Mouse (Mus musculus) megakaryocyte, adult 5-6 weeks (primary cell): ENCODE results near the gene Enho. TPM values are rescaled to one million over a fixed set of nuclear protein-coding genes. Genes with fewer than 3 reads are reported as not detected.
A peak's percentile ranks its signal among the peaks of the same experiment; 100 is the strongest.

Experiments
- ATAC-seq: 2 replicates; pipeline ENCODE4 v1.8.0; 2016; ENCODE audit warnings: mild to moderate bottlenecking, inconsistent platforms; ENCODE audit not compliant: poor library complexity, severe bottlenecking
- total RNA-seq, 2 experiments: library from RNA; stranded (forward) in 1 of 2; stranded (reverse) in 1 of 2; fragments of 153-499, 151-499 nt in 1 of 2; fragments of 221-1000, 200-1000 nt in 1 of 2; gene quantifications; 2 replicates each; pipeline versions ENCODE4 v1.2.3 to v1.2.4; 2015 to 2017

Enho gene
- total RNA-seq, 2 experiments from 2014 or later: not detected

GRCm38 (mm10) chr4:41664533-41664932, 24.4 kb upstream of the Enho start:
- no peak for ATAC-seq

- no peak for ATAC-seq
Measured at GRCm38 (mm10) chr4:41663614-41664013, 23.5 kb upstream of the Enho start.

- ATAC-seq: no peak
Measured at GRCm38 (mm10) chr4:41662723-41663122, 22.6 kb upstream of the Enho start.

- ATAC-seq: no peak
Measured at GRCm38 (mm10) chr4:41660851-41661430, 20.8 kb upstream of the Enho start.

GRCm38 (mm10) chr4:41659556-41659955, 19.4 kb upstream of the Enho start:
- no peak for ATAC-seq

- no peak for ATAC-seq
Measured at GRCm38 (mm10) chr4:41658566-41659384, 18.7 kb upstream of the Enho start.

GRCm38 (mm10) chr4:41655525-41655924, 15.4 kb upstream of the Enho start:
- ATAC-seq: no peak

- ATAC-seq: no peak
Measured at GRCm38 (mm10) chr4:41654217-41654616, 14.1 kb upstream of the Enho start.

- no peak for ATAC-seq
Measured at GRCm38 (mm10) chr4:41653730-41654129, 13.6 kb upstream of the Enho start.

- ATAC-seq: peak; percentile 60; the same call in 1 of the 2 replicates
Measured at GRCm38 (mm10) chr4:41653296-41653695, 13.2 kb upstream of the Enho start.

- no peak for ATAC-seq
Measured at GRCm38 (mm10) chr4:41648627-41649026, 8.5 kb upstream of the Enho start.

- ATAC-seq: no peak
Measured at GRCm38 (mm10) chr4:41648157-41648556, 8.0 kb upstream of the Enho start.

GRCm38 (mm10) chr4:41645488-41645887, 5.4 kb upstream of the Enho start:
- ATAC-seq: 0 out of 2 replicates have a peak, but pooled peaks have one; percentile 49

- ATAC-seq: no peak
Measured at GRCm38 (mm10) chr4:41641199-41641822, 1.2 kb upstream of the Enho start.

- ATAC-seq: no peak
Measured at GRCm38 (mm10) chr4:41639214-41639841, 796 bp downstream of the Enho start.

GRCm38 (mm10) chr4:41638828-41639213, 1.3 kb downstream of the Enho start:
- ATAC-seq: no peak

GRCm38 (mm10) chr4:41638186-41638731, 1.9 kb downstream of the Enho start:
- ATAC-seq: no peak

- ATAC-seq: no peak
Measured at GRCm38 (mm10) chr4:41636882-41637635, 3.1 kb downstream of the Enho start.

- ATAC-seq: no peak
Measured at GRCm38 (mm10) chr4:41636366-41636765, 3.8 kb downstream of the Enho start.

- no peak for ATAC-seq
Measured at GRCm38 (mm10) chr4:41635906-41636305, 4.2 kb downstream of the Enho start.
